Mouse (Mus musculus) heart, postnatal 0 days (tissue): ENCODE data around the gene Gpr50.

ENCODE experiments used
- CTCF ChIP-seq: IDR thresholded peaks from 2 replicates; pipeline ENCODE4 v1.5.1; 2016; ENCODE audit warnings: antibody characterized with exemption, control low read depth, low read depth
- EP300 ChIP-seq: IDR thresholded peaks from 2 replicates; pipeline ENCODE4 v1.6.1; 2016; ENCODE audit warnings: antibody characterized with exemption, low read depth

GRCm38 (mm10) chrX:71670254-71670653 lies 6.8 kb downstream of the Gpr50 start:
- TF ChIP-seq CTCF, result no peak
- TF ChIP-seq EP300, result no peak
